In the genomic region with DNA sequence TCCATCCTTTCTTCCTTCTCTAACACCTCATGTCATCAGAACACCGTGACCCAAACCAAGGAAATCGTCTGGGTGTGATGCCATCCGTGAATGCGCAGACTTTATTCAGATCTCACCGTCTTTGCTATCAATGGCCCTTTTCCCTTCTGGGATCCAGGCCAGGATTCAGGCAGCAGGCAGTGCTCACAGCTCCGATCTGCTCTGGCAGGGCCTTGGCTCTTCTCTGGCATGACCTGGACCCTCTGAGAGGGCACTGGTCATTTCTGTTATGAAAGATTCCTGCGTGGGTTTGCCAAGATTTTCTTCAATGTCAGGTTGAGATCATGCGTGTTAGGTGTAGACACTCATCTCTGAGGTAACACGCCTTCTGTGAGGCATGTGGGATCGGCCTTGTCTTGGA, we compare ENCODE assay signal across 24 mouse cellular contexts. TPM values are rescaled to one million over a fixed set of nuclear protein-coding genes. Genes with fewer than 3 reads are reported as not detected.
A peak's percentile ranks its signal among the peaks of the same experiment; 100 is the strongest.
DNase-seq lines count a peak whose midpoint lies in the region; ATAC-seq and TF ChIP-seq lines count a peak whose summit lies in the region.
"Had no signal": no experiment of that assay in that cellular context is flagged by ENCODE, and none has a peak within 500 bp of the region (broad histone marks: within the 10 kb centered on the region; RNA-seq: fewer than 3 reads in every experiment).

No protein-coding gene starts in this region.

- ATAC-seq in neural tube, embryonic 15.5 days (ENCODE audit: low FRiP score), result no peak
- ATAC-seq: forebrain, embryonic 13.5 days; lung, postnatal 0 days had no signal

- H3K27me3 ChIP-seq in neural tube, embryonic 15.5 days (replicated peaks), result no peaks in the 10 kb centered on the region

- no peak overlapping the region for H3K4me3 ChIP-seq in left cerebral cortex, adult 2 months
- H3K4me3 ChIP-seq in neural tube, embryonic 15.5 days (replicated peaks), result no peak overlapping the region
- H3K4me3 ChIP-seq: embryonic facial prominence, embryonic 13.5 days; erythroblast, embryonic 14.5 days; forebrain, embryonic 13.5 days; gastrocnemius, adult 2 months; heart, embryonic 15.5 days; limb, embryonic 13.5 days; liver, embryonic 15.5 days; midbrain, embryonic 12.5 days; stomach, embryonic 15.5 days had no signal

- no peak overlapping the region for H3K9ac ChIP-seq in neural tube, embryonic 15.5 days (replicated peaks)
- H3K9ac ChIP-seq: embryonic facial prominence, embryonic 13.5 days; forebrain, embryonic 13.5 days; heart, embryonic 15.5 days; hindbrain, embryonic 14.5 days; limb, embryonic 13.5 days; liver, embryonic 15.5 days; midbrain, embryonic 12.5 days; stomach, embryonic 15.5 days had no signal

- intact Hi-C loops in left cerebral cortex, adult 2 months (cut with DNase I), result loop anchor here (10.0 kb wide), 1 partner anchor 184 kb away; no protein-coding TSS in a partner anchor
- intact Hi-C loops in left cerebral cortex, postnatal 36 days (cut with DNase I), result loop anchor here (5.0 kb wide), 1 partner anchor 202 kb away; no protein-coding TSS in a partner anchor

- H3K36me3 ChIP-seq in neural tube, embryonic 15.5 days, result no peaks in the 10 kb centered on the region
- H3K36me3 ChIP-seq: embryonic facial prominence, embryonic 13.5 days; heart, embryonic 15.5 days; limb, embryonic 13.5 days; liver, embryonic 15.5 days; midbrain, embryonic 12.5 days; stomach, embryonic 15.5 days had no signal

- peaks cover 44% of the 10 kb centered on the region for H3K4me1 ChIP-seq in neural tube, embryonic 15.5 days

- no peak overlapping the region for H3K4me2 ChIP-seq in neural tube, embryonic 15.5 days
- H3K4me2 ChIP-seq: embryonic facial prominence, embryonic 13.5 days; forebrain, embryonic 13.5 days; heart, embryonic 15.5 days; hindbrain, embryonic 14.5 days; limb, embryonic 13.5 days; liver, embryonic 15.5 days; midbrain, embryonic 12.5 days; stomach, embryonic 15.5 days had no signal

- 78% methylated on average over 10 of the region's 10 CpGs for WGBS in neural tube, embryonic 15.5 days

- H3K9me3 ChIP-seq in neural tube, embryonic 15.5 days (replicated peaks), result no peaks in the 10 kb centered on the region
- H3K9me3 ChIP-seq: embryonic facial prominence, embryonic 13.5 days; forebrain, embryonic 13.5 days; heart, embryonic 15.5 days; limb, embryonic 13.5 days; liver, embryonic 15.5 days; midbrain, embryonic 12.5 days; stomach, embryonic 15.5 days had no signal

- no peak for TF ChIP-seq CTCF in left cerebral cortex, adult 2 months (IDR thresholded peaks at IDR 0.05)

- H3K27ac ChIP-seq in left cerebral cortex, adult 2 months, result peak overlapping the region; percentile 18; the same call in 1 of the 2 replicates
- H3K27ac ChIP-seq in neural tube, embryonic 15.5 days (replicated peaks), result no peak overlapping the region
- H3K27ac ChIP-seq: embryonic facial prominence, embryonic 13.5 days; forebrain, embryonic 13.5 days; gastrocnemius, adult 2 months; heart, embryonic 15.5 days; hindbrain, embryonic 14.5 days; kidney, postnatal 0 days; limb, embryonic 13.5 days; liver, embryonic 15.5 days; midbrain, embryonic 12.5 days; stomach, embryonic 15.5 days had no signal

- DNase-seq in adrenal gland, postnatal 14 days, result peak; percentile 36
- DNase-seq in adrenal gland, postnatal 4 days (ENCODE audit: low spot score in 2 of 2), result no peak
- no peak for DNase-seq in left cerebral cortex, adult 2 months (ENCODE audit: extremely low spot score in 1 of 2, low spot score in 2 of 2)
- no peak for DNase-seq in left cerebral cortex, postnatal 36 days (ENCODE audit: low spot score in 2 of 2)
- DNase-seq in neural tube, embryonic 10.5 days (ENCODE audit: extremely low spot score, low spot score), result peak; percentile 12
- DNase-seq in urinary bladder, adult 18-20 months (ENCODE audit: low spot score in 2 of 2), result no peak
- DNase-seq: cerebellum, postnatal 36 days; embryo, embryonic 11 days; gastrocnemius, adult 2 months; heart, postnatal 4 days; kidney, adult 2 months; thymus, postnatal 25 days had no signal

RNA-seq across cellular contexts. Expression of gene Slc35c1, which starts 30.2 kb away (rescaled TPM):
- total RNA-seq in adrenal gland, postnatal 14 days (2021), result 15.6 and 19.5 TPM in 2 replicates
- 10 to 100 TPM; 22.7 to 23.7 TPM for total RNA-seq in adrenal gland, postnatal 4 days (2021)
- total RNA-seq in left cerebral cortex, adult 2 months (2021), result 10 to 100 TPM; 16.1 to 16.9 TPM
- 10 to 100 TPM; 17.0 to 18.4 TPM for total RNA-seq in left cerebral cortex, postnatal 36 days (2021)
- polyA plus RNA-seq in neural tube, embryonic 15.5 days (2015; fragmentation: Nextera tagmentation; extraction: Ambion mirVana), result 16.6 and 22.1 TPM in 2 replicates

RNA-seq across cellular contexts. Expression of gene Cry2, which starts 56.7 kb away (rescaled TPM):
- 31.8 and 37.3 TPM in 2 replicates for total RNA-seq in adrenal gland, postnatal 14 days (2021)
- 10 to 100 TPM; 58.6 to 65.8 TPM for total RNA-seq in adrenal gland, postnatal 4 days (2021)
- 100 to 1,000 TPM; 126 to 129 TPM for total RNA-seq in left cerebral cortex, adult 2 months (2021)
- total RNA-seq in left cerebral cortex, postnatal 36 days (2021), result 100 to 1,000 TPM; 109 to 122 TPM
- polyA plus RNA-seq in neural tube, embryonic 15.5 days (2015; fragmentation: Nextera tagmentation; extraction: Ambion mirVana), result 43.0 and 46.0 TPM in 2 replicates

Comparison
In these comparisons a context has a peak if more than half of its experiments do, and no peak if none do; other contexts are left out.
1. DNase-seq: peak in adrenal gland, postnatal 14 days (single experiment) and neural tube, embryonic 10.5 days (single experiment); none in adrenal gland, postnatal 4 days (0 of 2), left cerebral cortex, adult 2 months (0 of 2), left cerebral cortex, postnatal 36 days (0 of 2) and urinary bladder, adult 18-20 months (0 of 2).